Mouse (Mus musculus) heart, embryonic 11.5 days (tissue): ENCODE results near the gene Ipcef1. TPM values are rescaled to one million over a fixed set of nuclear protein-coding genes. Genes with fewer than 3 reads are reported as not detected.

ENCODE experiments used
- ATAC-seq: fragments of 200-750 bp; cut with Nextera tagmentation; replicated peaks from 2 replicates; pipeline ENCODE4 v1.8.0; 2017; ENCODE audit warnings: moderate library complexity; ENCODE audit not compliant: insufficient number of reproducible peaks, low FRiP score, low TSS enrichment
- H3K27ac ChIP-seq: fragments of 300-500 bp; sonication (generic); 2 replicates; pipeline ENCODE4 v1.5.1; 2014; ENCODE audit warnings: mild to moderate bottlenecking, low read depth, low read length
- H3K27me3 ChIP-seq: fragments of 300-500 bp; sonication (generic); 2 replicates; pipeline ENCODE4 v1.6.1; 2014; ENCODE audit warnings: mild to moderate bottlenecking, low read length, mixed read lengths; ENCODE audit not compliant: control insufficient read depth, insufficient read depth
- H3K36me3 ChIP-seq: fragments of 300-500 bp; sonication (generic); 2 replicates; pipeline ENCODE4 v1.6.1; 2014; ENCODE audit warnings: mild to moderate bottlenecking, low read length, moderate library complexity, mixed read lengths; ENCODE audit not compliant: control insufficient read depth, insufficient read depth
- H3K4me1 ChIP-seq: fragments of 300-500 bp; sonication (generic); 2 replicates; pipeline ENCODE4 v1.6.1; 2014; ENCODE audit warnings: low read length; ENCODE audit not compliant: control insufficient read depth, insufficient read depth
- H3K4me2 ChIP-seq: fragments of 300-500 bp; sonication (generic); 2 replicates; pipeline ENCODE4 v1.6.1; 2014; ENCODE audit warnings: mild to moderate bottlenecking, moderate library complexity
- H3K4me3 ChIP-seq: fragments of 300-500 bp; sonication (generic); 2 replicates; pipeline ENCODE4 v1.5.1; 2014; ENCODE audit warnings: low read depth, low read length
- H3K9ac ChIP-seq: fragments of 300-500 bp; sonication (generic); 2 replicates; pipeline ENCODE4 v1.6.1; 2014; ENCODE audit warnings: mild to moderate bottlenecking, low read depth, low read length, moderate library complexity
- H3K9me3 ChIP-seq: fragments of 300-500 bp; sonication (generic); replicated peaks from 2 replicates; pipeline ENCODE4 v1.6.1; 2016; ENCODE audit warnings: low read length; ENCODE audit not compliant: control insufficient read depth
- WGBS: fragments of 180-500 bp; shearing (Covaris S2); extraction: QIAGEN DNeasy Blood & Tissue Kit; methylation state at CpG from one replicate; pipeline ENCODE4 v1.1.7; 2014; ENCODE audit not compliant: insufficient replicate concordance; 5-methylcytosine and 5-hydroxymethylcytosine counted together
- polyA plus RNA-seq: library from polyadenylated mRNA; unstranded; fragments of >200 nt; fragmentation: Nextera tagmentation; extraction: Ambion mirVana; gene quantifications from 2 replicates; pipeline ENCODE4 v1.2.1, GENCODE M21; 2014

Gene Ipcef1
- 0.09 TPM in 1 of 2 replicates, not detected in the other for polyA plus RNA-seq

DNA sequence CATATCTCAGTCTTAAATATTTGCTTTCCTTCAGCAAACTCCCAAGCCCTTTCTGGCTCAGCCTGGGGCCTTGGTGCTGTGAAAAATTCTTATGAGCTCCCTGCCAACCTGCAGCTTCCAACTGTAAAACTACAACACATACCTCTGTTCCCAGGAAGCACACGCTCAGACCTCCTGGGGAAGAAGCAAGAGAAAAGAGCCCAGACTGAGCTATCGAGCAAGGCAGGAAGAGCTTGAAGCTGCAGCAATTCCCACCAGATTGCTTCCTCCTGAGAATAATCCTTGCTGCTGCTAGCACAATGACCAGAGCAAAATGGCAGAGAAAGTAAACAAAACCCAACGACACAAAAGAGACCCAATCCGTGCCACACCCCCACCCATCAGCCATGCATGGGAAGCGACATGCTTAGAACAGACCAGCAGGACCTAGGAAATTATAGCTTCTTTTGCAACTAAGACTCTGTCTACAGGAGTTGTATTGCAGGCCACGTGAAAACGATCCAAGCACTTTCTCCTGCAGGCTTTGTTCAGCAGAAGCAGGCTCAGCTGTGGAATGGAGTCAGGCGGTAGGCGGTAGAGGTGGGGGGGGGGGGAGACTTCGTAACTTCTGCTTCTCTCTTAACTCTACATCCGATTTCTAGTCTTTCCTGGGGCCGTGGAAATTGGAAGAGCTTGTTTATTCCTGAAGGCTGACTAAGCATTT is at the start of gene Ipcef1:
TSS of gene Ipcef1 (minus strand) at position 164 of the 703 bp plus-strand sequence.
- no peaks in the 10 kb centered on the region for H3K36me3 ChIP-seq
- H3K27ac ChIP-seq = no peak within 1 kb of the TSS
- H3K9ac ChIP-seq = no peak within 1 kb of the TSS
- H3K4me2 ChIP-seq = no peak within 1 kb of the TSS
- H3K4me3 ChIP-seq = no peak within 1 kb of the TSS
- no peaks in the 10 kb centered on the region for H3K27me3 ChIP-seq
- WGBS = 38% methylated on average over 12 of the region's 12 CpGs
- no peak for ATAC-seq
- no peaks in the 10 kb centered on the region for H3K4me1 ChIP-seq
- H3K9me3 ChIP-seq = no peaks in the 10 kb centered on the region

DNA sequence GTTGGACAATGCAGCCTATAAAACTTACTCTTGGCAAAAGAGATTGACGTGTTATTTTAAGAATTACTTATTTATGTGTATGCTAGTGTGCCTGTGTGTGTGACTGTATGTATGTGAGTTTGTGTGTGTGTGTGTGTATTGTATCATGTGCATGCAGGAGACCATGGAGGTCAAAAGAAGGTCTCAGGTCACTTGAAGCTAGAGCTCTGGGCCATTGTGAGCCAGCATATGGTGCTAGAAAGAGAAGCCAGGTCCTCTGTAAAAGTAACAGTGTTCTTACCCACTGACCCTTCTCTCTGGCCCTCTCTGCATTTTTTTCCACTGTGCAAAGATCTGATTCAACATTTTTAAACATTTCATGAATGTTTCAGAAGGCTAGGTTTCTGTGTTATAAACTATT is 25.7 kb upstream of the Ipcef1 start:
- no peak overlapping the region for H3K27ac ChIP-seq
- H3K9ac ChIP-seq = no peak overlapping the region
- no peaks in the 10 kb centered on the region for H3K4me1 ChIP-seq
- 85% methylated on average over 1 of the region's 1 CpGs for WGBS
- no peak for ATAC-seq
- no peaks in the 10 kb centered on the region for H3K27me3 ChIP-seq
- H3K4me2 ChIP-seq = no peak overlapping the region
- H3K4me3 ChIP-seq = no peak overlapping the region
- H3K36me3 ChIP-seq = no peaks in the 10 kb centered on the region
- no peaks in the 10 kb centered on the region for H3K9me3 ChIP-seq

DNA sequence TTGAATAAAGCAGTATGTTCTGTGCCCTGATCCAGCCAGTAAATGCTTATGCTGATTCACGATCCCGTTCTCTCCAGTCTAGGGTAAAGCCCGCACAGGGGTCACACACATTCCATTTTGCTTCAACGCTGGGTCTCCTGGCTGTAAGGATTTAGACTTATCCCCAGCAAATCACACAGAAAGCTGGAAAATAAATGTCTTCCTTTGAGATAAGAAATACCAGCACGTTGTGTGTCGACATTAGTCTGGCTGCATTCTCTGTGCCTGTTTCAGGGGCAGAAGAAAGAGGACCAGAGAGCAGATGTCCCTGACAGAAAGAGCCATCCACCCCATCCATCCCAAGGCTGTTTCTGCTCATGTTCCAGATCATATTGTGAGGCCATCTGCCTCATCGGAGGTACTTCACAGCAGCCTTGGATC is 25.1 kb upstream of the Ipcef1 start:
- Histone ChIP-seq H3K36me3 (no peaks in the 10 kb centered on the region), H3K4me3 (no peak overlapping the region), H3K9ac (no peak overlapping the region), H3K9me3 (no peaks in the 10 kb centered on the region), H3K4me1 (no peaks in the 10 kb centered on the region), H3K27ac (no peak overlapping the region), H3K27me3 (no peaks in the 10 kb centered on the region), H3K4me2 (no peak overlapping the region)
- 58% methylated on average over 7 of the region's 7 CpGs for WGBS
- no peak for ATAC-seq

DNA sequence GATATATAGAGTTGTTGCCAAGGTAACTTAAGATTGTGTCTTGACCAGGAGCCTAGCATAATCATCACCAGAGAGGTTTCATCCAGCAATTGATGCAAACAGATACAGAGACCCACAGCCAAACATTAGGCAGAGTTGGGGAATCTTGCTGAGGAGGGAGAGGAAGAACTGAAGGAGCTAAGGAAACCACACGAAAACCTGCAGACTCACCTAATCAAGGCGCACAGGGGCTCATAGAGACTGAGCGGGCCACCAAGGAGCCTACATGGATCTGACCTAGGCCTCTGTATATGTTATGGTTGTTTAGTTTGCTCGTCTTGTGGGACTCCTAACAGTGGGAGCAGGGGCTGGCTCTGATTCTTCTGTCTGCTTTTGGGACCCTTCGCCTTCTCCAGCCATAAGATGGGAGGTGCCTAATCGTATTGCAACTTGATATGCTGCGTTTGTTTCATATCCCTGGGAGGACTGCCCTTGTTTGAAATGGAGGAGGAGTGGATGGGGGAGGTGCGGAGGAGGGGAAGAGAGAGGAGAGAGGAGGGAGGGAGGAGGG is 24.5 kb upstream of the Ipcef1 start:
- ATAC-seq = no peak
- H3K27me3 ChIP-seq = no peaks in the 10 kb centered on the region
- H3K4me2 ChIP-seq = peak overlapping the region; percentile 23; the same call in 1 of the 2 replicates
- no peak overlapping the region for H3K27ac ChIP-seq
- no peaks in the 10 kb centered on the region for H3K36me3 ChIP-seq
- H3K9ac ChIP-seq = no peak overlapping the region
- H3K4me1 ChIP-seq = no peaks in the 10 kb centered on the region
- 55% methylated on average over 7 of the region's 8 CpGs for WGBS
- no peak overlapping the region for H3K4me3 ChIP-seq
- no peaks in the 10 kb centered on the region for H3K9me3 ChIP-seq

DNA sequence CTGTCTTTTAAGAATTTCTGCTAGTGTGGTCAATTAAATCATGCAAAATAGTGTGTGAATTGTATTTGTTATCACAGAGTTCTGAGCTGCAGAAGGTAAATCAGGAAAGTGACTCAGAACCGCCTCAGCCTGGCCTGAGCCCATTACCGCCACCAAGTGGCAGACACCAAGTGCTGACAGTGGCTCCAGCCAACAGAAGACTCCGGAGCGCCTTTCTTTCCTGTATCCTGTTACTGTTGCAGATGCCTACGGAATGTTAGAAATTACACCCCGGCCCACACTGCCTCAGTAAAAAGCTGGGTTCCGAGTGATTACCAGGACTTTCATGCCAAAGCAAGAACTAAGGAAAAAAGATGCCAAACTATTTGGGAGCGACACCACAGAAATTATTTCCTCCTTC is 23.9 kb upstream of the Ipcef1 start:
- peak overlapping the region; percentile 23; the same call in 1 of the 2 replicates for H3K4me2 ChIP-seq
- no peaks in the 10 kb centered on the region for H3K36me3 ChIP-seq
- 13% methylated on average over 8 of the region's 8 CpGs for WGBS
- H3K4me1 ChIP-seq = no peaks in the 10 kb centered on the region
- H3K9ac ChIP-seq = no peak overlapping the region
- no peak overlapping the region for H3K27ac ChIP-seq
- H3K27me3 ChIP-seq = no peaks in the 10 kb centered on the region
- H3K4me3 ChIP-seq = no peak overlapping the region
- ATAC-seq = 0 out of 2 replicates have a peak, but pooled peaks have one; percentile 31
- no peaks in the 10 kb centered on the region for H3K9me3 ChIP-seq

DNA sequence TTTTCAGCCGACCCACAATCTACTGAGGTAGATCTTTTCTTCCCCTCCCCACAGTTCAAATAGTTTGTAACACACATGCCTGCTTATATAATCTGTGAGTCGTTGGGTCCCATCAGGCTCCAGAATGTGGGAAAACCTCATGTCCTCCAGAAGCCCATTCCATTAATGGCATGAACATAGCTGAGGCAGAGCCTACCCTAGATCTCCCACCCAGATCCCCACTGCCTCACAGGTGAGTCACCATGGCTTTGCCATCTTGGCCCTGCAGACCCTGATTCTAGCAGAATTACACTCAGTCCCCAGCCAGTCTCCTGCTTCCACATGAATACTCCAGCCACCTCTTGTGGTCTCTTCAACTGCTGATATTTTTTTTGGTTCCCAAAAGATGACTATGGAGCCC is 23.4 kb upstream of the Ipcef1 start:
- H3K9ac ChIP-seq = no peak overlapping the region
- no peaks in the 10 kb centered on the region for H3K4me1 ChIP-seq
- H3K36me3 ChIP-seq = no peaks in the 10 kb centered on the region
- no peaks in the 10 kb centered on the region for H3K27me3 ChIP-seq
- no peak overlapping the region for H3K4me2 ChIP-seq
- no peak overlapping the region for H3K27ac ChIP-seq
- no peak for ATAC-seq
- no peaks in the 10 kb centered on the region for H3K9me3 ChIP-seq
- no peak overlapping the region for H3K4me3 ChIP-seq
- WGBS = 87% methylated on average over 2 of the region's 2 CpGs

DNA sequence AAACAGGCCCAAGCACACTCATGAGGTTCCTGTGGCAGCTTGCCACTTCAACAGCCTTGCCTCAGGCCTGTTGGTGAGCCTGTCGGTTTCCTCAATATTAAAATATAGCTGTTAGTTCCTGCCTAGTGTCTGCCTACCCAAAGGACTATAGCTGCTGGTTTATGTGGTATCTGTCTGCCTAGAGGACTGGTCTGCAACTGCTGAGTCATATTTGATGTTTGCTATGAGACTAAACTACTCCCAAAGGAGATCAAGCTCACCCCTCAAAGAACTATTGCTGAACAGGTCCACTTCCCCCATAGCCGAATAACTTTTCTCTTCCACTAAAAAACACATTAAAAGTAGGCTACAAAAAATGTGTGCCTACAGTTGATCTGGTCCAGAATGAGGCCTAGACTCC is 22.0 kb upstream of the Ipcef1 start:
- WGBS = 75% methylated on average over 2 of the region's 2 CpGs
- Histone ChIP-seq H3K9ac (no peak overlapping the region), H3K4me3 (no peak overlapping the region), H3K27ac (no peak overlapping the region), H3K4me2 (no peak overlapping the region), H3K9me3 (no peaks in the 10 kb centered on the region), H3K4me1 (no peaks in the 10 kb centered on the region), H3K36me3 (no peaks in the 10 kb centered on the region), H3K27me3 (no peaks in the 10 kb centered on the region)
- ATAC-seq = no peak

DNA sequence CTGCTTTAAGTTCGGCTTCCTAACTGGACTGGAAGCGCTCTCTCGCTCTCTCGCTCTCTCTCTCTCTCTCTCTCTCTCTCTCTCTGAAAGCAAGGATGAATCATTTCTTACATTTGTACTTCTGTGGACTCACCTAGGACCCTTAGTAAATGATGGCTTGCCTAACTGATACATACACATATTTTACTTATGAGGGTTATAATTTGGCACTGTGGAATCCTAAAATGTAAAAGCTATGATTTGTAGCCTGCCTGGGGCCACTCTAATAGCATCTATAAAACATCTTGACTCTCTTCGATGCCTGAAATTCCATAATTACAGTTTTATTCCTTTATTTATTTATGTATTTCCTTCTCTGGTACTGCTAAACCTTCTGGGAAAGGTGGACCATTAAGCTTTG is 18.6 kb upstream of the Ipcef1 start:
- H3K36me3 ChIP-seq = no peaks in the 10 kb centered on the region
- ATAC-seq = no peak
- H3K27ac ChIP-seq = no peak overlapping the region
- H3K4me2 ChIP-seq = no peak overlapping the region
- H3K27me3 ChIP-seq = no peaks in the 10 kb centered on the region
- no peaks in the 10 kb centered on the region for H3K4me1 ChIP-seq
- H3K4me3 ChIP-seq = no peak overlapping the region
- H3K9ac ChIP-seq = no peak overlapping the region
- 82% methylated on average over 5 of the region's 5 CpGs for WGBS
- no peaks in the 10 kb centered on the region for H3K9me3 ChIP-seq
